Mouse (Mus musculus): ENCODE measurements around the gene Tbx2. TPM values are rescaled to one million over a fixed set of nuclear protein-coding genes. Genes with fewer than 3 reads are reported as not detected.
A peak's percentile ranks its signal among the peaks of the same experiment; 100 is the strongest.

Tbx2 gene
- polyA plus RNA-seq, 1 experiment from 2014 or later, result 5.0 TPM

DNA sequence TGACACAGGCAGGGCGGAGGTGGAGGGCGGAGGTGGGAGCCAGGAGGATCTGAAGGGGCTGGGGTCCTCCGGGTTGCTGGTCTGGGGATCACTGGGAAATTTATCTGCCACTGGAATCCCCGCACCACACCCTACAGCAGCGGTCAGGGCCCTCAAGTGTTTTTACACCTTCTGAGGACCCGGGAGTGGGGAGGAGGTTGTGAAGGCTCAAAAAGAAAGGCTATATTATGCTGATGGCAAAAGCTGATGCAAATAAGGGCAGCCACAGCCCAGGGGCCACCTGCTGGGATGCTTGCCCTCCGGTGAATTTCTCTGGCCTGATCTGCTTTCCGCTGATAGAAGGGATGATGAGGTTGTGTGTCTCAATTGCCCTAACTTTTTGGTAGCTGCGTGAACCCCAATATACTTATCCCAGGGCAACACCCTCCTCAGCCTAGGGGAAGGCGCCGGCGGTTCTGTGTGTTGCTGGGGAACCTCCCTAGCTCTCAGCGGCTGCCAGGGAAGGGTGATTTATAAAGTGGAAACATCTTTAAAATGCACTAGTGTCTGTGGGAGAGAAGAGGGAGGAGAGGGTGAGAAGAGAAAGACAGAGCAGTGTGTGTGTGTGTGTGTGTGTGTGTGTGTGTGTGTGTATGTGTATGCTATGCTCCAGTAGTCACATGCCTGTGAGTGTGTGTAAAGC is 58.8 kb downstream of the Tbx2 start:
- Histone ChIP-seq H3K27ac (peak overlapping the region; percentile 91), H3K4me1 (peaks cover 78% of the 10 kb centered on the region), H3K36me3 (no peaks in the 10 kb centered on the region), H3K27me3 (peaks cover 69% of the 10 kb centered on the region), H3K9me3 (no peaks in the 10 kb centered on the region), H3K4me2 (replicated peaks) (peak overlapping the region; percentile 76), H3K9ac (peak overlapping the region; percentile 89), H3K4me3 (peak overlapping the region; percentile 56)
- no peak for ATAC-seq (ENCODE audit: low FRiP score, low read depth)
- WGBS, result 4% methylated on average over 13 of the region's 13 CpGs

Other genes starting within 250 kb of the Tbx2 start
- gene Gm11444, start 17.8 kb downstream of the Tbx2 start, polyA plus RNA-seq (2015; fragmentation: Nextera tagmentation; extraction: Ambion mirVana), result 0.28 TPM in 1 of 2 replicates, not detected in the other
- 25.1 and 29.3 TPM in 2 replicates for gene Tbx4, start 53.9 kb downstream of the Tbx2 start, polyA plus RNA-seq (2015; fragmentation: Nextera tagmentation; extraction: Ambion mirVana)